Mouse (Mus musculus) left cerebral cortex, adult 8-10 months (tissue): ENCODE data around the gene Det1. TPM values are rescaled to one million over a fixed set of nuclear protein-coding genes. Genes with fewer than 3 reads are reported as not detected.

ENCODE experiments used
- DNase-seq, 2 experiments: peaks; one replicate each; pipeline ENCODE4 v3.0.0; 2022; ENCODE audit warnings: low spot score in 2 of 2
- total RNA-seq, 4 experiments: library from RNA; stranded (reverse); gene quantifications; 2 replicates each; pipeline ENCODE4 v1.2.4; 2022

Gene Det1
- 1 to 10 TPM; 6.3 to 7.1 (median 6.4) TPM for total RNA-seq

GRCm38 (mm10) chr7:78846737-78847434, at the start of gene Det1:
Gene Det1, minus strand, starts transcription at chr7:78847263.
- peak; percentile 83 to 84 for DNase-seq

GRCm38 (mm10) chr7:78895653-78896333, 48.7 kb upstream of the Det1 start, which contains the start of gene Aen:
Gene Aen, plus strand, starts transcription at chr7:78895854.
- DNase-seq = peak; percentile 90 to 97

- DNase-seq = no peak
These were observed 48.1 kb upstream of the Det1 start for GRCm38 (mm10) chr7:78895021-78895652.

- DNase-seq = no peak
These were observed 46.9 kb upstream of the Det1 start for GRCm38 (mm10) chr7:78893917-78894316.

GRCm38 (mm10) chr7:78890641-78891040, 43.6 kb upstream of the Det1 start:
- peak in 1 of 2 experiments; percentile 96 for DNase-seq

- DNase-seq = no peak
These were observed 40.4 kb upstream of the Det1 start for GRCm38 (mm10) chr7:78887431-78887842.

GRCm38 (mm10) chr7:78886496-78886895, 39.4 kb upstream of the Det1 start:
- no peak for DNase-seq

- DNase-seq = no peak
These were observed 38.3 kb upstream of the Det1 start for GRCm38 (mm10) chr7:78885404-78885803.

- no peak for DNase-seq
These were observed 37.1 kb upstream of the Det1 start for GRCm38 (mm10) chr7:78884139-78884538.

GRCm38 (mm10) chr7:78883726-78884060, 36.6 kb upstream of the Det1 start:
- DNase-seq = no peak

GRCm38 (mm10) chr7:78883016-78883725, 36.1 kb upstream of the Det1 start:
- no peak for DNase-seq

GRCm38 (mm10) chr7:78882469-78882837, 35.4 kb upstream of the Det1 start:
- no peak for DNase-seq

GRCm38 (mm10) chr7:78881607-78882468, 34.8 kb upstream of the Det1 start:
- DNase-seq = no peak

GRCm38 (mm10) chr7:78872831-78873230, 25.8 kb upstream of the Det1 start:
- no peak for DNase-seq

- no peak for DNase-seq
These were observed 25.3 kb upstream of the Det1 start for GRCm38 (mm10) chr7:78872366-78872765.

GRCm38 (mm10) chr7:78868731-78869130, 21.7 kb upstream of the Det1 start:
- no peak for DNase-seq

- DNase-seq = no peak
These were observed 18.3 kb upstream of the Det1 start for GRCm38 (mm10) chr7:78865212-78865949.

GRCm38 (mm10) chr7:78864446-78864802, 17.4 kb upstream of the Det1 start:
- no peak for DNase-seq

- no peak for DNase-seq
These were observed 16.9 kb upstream of the Det1 start for GRCm38 (mm10) chr7:78863796-78864445.
